Mouse (Mus musculus): ENCODE results near the gene Tmem88b. TPM values are rescaled to one million over a fixed set of nuclear protein-coding genes. Genes with fewer than 3 reads are reported as not detected.

The Tmem88b gene
- 3.1 and 6.1 TPM in 2 replicates for polyA plus RNA-seq (2012; rRNA removed; ENCODE audit: low replicate concordance)

GRCm38 (mm10) chr4:155785819-155786218, at the start of gene Tmem88b:
Tmem88b (minus strand) TSS chr4:155785874.

GRCm38 (mm10) chr4:155831205-155831766, 45.6 kb upstream of the Tmem88b start, which contains the start of gene Aurkaip1:
Aurkaip1 (plus strand) TSS chr4:155831272.

GRCm38 (mm10) chr4:155811929-155812664, 26.4 kb upstream of the Tmem88b start, which contains the start of gene Ccnl2:
Ccnl2 (plus strand) TSS chr4:155812489.

DNA sequence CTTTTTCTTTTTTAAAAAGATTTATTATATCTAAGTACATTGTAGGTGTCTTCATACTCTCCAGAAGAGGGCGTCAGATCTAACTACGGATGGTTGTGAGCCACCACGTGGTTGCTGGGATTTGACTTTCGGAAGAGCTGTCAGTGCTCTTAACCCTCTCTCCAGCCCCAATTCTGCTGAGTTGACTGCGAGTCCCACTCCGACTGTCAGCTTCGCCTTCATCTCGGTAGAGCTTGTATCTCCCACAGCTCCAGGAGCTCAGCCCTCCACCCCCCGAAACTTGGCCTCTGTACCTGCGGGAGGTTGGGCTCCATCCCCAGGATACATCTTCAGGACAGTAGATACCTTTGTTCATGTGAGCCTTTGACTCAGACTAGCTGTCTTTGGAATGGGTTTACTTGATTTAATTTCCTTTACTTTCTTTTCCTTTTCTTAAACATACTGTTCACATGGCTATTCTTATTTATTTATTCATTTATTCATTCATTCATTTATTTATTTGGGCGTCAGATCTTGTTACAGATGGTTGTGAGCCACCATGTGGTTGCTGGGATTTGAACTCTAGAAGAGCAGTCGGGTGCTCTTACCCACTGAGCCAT, 17.2 kb upstream of the Tmem88b start, which contains the start of gene Mrpl20:
Mrpl20 (plus strand) TSS at position 138 of the 599 bp plus-strand sequence.

DNA sequence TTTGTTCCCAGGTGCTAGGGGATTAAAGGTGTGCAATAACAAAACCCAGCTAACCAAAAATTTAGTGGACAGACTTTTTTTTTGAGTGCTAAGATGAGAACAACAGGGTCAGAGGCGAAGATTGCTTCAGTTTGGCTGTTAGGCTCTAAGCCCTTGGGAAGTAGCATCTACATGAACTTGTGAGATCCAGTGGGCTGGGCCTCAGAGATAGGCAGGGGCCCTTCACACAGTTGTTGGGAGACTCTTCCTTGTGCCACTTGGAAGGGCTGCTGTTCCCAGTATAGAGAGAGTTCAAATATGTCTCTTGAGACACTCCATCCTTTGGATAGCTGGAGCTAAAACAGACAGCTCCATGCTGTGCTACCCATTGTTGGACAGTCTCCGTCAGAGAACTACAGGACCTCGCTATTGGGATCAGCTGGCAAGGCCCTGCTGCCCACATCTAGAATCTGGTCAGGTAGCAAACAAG, 4.4 kb upstream of the Tmem88b start, which contains the start of gene Ankrd65:
Ankrd65 (plus strand) TSS at position 419 of the 469 bp plus-strand sequence.

DNA sequence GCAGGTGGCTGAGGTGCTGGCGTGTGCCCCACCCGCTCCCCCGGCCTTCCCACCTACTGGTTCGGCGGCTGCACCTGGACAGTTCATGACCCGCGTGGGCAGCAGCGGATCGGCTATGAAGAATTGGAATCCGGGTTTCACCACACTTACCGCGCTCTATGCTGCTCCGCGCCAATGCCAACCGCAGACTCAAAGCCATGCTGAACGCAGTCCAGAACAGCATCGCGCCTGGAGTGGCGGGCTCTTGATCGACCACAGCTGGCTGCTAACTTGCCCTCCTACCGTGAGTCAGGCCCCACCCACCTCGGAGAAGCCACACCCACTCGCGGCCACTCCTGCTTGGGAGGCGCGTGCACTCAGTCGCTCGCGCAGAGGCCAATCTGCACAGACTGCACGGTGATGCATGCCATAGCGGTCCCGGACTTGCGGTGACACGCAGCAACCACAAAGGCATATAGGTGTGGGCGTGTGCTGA, 11.4 kb downstream of the Tmem88b start, which contains the start of gene Vwa1:
Vwa1 (minus strand) TSS at position 419 of the 475 bp plus-strand sequence.

GRCm38 (mm10) chr4:155760613-155761355, 24.9 kb downstream of the Tmem88b start, which contains the start of gene Atad3a:
Atad3a (minus strand) TSS chr4:155761093.

DNA sequence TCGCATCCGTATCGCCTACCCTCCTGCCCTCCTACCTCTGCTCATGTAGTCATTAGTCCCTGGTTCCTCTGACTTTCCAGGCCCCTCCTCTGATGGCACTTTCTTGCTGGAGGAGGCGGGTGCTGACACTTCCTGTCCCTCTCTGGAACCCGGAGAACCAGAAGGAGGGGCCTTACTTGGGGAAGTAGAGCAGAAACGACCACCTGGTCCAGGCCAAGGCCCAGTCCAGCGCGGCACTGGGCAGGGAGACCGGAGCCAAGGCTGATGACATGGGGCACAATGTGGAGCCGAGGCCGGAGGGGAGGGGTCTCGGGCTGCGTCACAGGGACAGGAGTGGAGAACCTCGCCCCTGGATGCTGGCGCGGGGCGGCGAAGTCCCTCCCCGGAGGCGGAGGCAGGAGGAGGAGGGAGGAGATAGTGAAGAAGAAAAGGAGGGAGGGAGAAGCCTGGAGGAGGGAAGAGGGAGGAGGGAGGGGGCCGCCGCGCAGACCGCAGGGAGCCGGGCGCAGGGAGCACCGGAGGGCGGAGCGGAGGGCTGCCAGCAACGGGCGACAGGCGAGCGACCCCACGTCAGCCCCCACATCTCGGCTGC, 51.2 kb downstream of the Tmem88b start, which contains the start of gene Tmem240:
Tmem240 (plus strand) TSS at position 451 of the 592 bp plus-strand sequence.

Other genes starting within 250 kb of the Tmem88b start
- 106 and 132 TPM in 2 replicates for gene Nadk, start 223.5 kb downstream of the Tmem88b start, polyA plus RNA-seq (2012; rRNA removed; ENCODE audit: low replicate concordance)
- gene Slc35e2, start 184.5 kb downstream of the Tmem88b start, polyA plus RNA-seq (2012; rRNA removed; ENCODE audit: low replicate concordance): 16.8 and 17.8 TPM in 2 replicates
- gene Cdk11b, start 161.0 kb downstream of the Tmem88b start, polyA plus RNA-seq (2012; rRNA removed; ENCODE audit: low replicate concordance): 28.5 and 44.9 TPM in 2 replicates
- not detected in 2 replicates for gene Gm10563, start 140.5 kb downstream of the Tmem88b start, polyA plus RNA-seq (2012; rRNA removed; ENCODE audit: low replicate concordance)
- gene Mmp23, start 132.5 kb downstream of the Tmem88b start, polyA plus RNA-seq (2012; rRNA removed; ENCODE audit: low replicate concordance): 23.1 and 28.4 TPM in 2 replicates
- gene Mib2, start 116.7 kb downstream of the Tmem88b start, polyA plus RNA-seq (2012; rRNA removed; ENCODE audit: low replicate concordance): 63.6 and 88.9 TPM in 2 replicates
- gene Fndc10, start 91.5 kb downstream of the Tmem88b start, polyA plus RNA-seq (2012; rRNA removed; ENCODE audit: low replicate concordance): 28.5 and 30.2 TPM in 2 replicates
- gene Ssu72, start 81.1 kb downstream of the Tmem88b start, polyA plus RNA-seq (2012; rRNA removed; ENCODE audit: low replicate concordance): 124 and 138 TPM in 2 replicates
- gene Tmem240, start 51.1 kb downstream of the Tmem88b start, polyA plus RNA-seq (2012; rRNA removed; ENCODE audit: low replicate concordance): 0.58 and 0.78 TPM in 2 replicates
- 102 and 109 TPM in 2 replicates for gene Atad3a, start 24.8 kb downstream of the Tmem88b start, polyA plus RNA-seq (2012; rRNA removed; ENCODE audit: low replicate concordance)
- gene Vwa1, start 11.2 kb downstream of the Tmem88b start, polyA plus RNA-seq (2012; rRNA removed; ENCODE audit: low replicate concordance): 19.1 and 135 TPM in 2 replicates
- gene Ankrd65, start 4.6 kb upstream of the Tmem88b start, polyA plus RNA-seq (2012; rRNA removed; ENCODE audit: low replicate concordance): not detected in 2 replicates
- gene Mrpl20, start 17.0 kb upstream of the Tmem88b start, polyA plus RNA-seq (2012; rRNA removed; ENCODE audit: low replicate concordance): 32.6 and 49.9 TPM in 2 replicates
- gene Ccnl2, start 26.6 kb upstream of the Tmem88b start, polyA plus RNA-seq (2012; rRNA removed; ENCODE audit: low replicate concordance): 23.8 and 25.3 TPM in 2 replicates
- 159 and 208 TPM in 2 replicates for gene Aurkaip1, start 45.4 kb upstream of the Tmem88b start, polyA plus RNA-seq (2012; rRNA removed; ENCODE audit: low replicate concordance)
- gene Mxra8, start 53.8 kb upstream of the Tmem88b start, polyA plus RNA-seq (2012; rRNA removed; ENCODE audit: low replicate concordance): 69.2 and 97.5 TPM in 2 replicates
- gene Dvl1, start 61.5 kb upstream of the Tmem88b start, polyA plus RNA-seq (2012; rRNA removed; ENCODE audit: low replicate concordance): 142 and 173 TPM in 2 replicates
- gene Tas1r3, start 77.5 kb upstream of the Tmem88b start, polyA plus RNA-seq (2012; rRNA removed; ENCODE audit: low replicate concordance): 1.1 and 1.2 TPM in 2 replicates
- 56.0 and 86.9 TPM in 2 replicates for gene Cptp, start 83.6 kb upstream of the Tmem88b start, polyA plus RNA-seq (2012; rRNA removed; ENCODE audit: low replicate concordance)
- 14.6 and 19.2 TPM in 2 replicates for gene Ints11, start 83.7 kb upstream of the Tmem88b start, polyA plus RNA-seq (2012; rRNA removed; ENCODE audit: low replicate concordance)
- gene Pusl1, start 105.9 kb upstream of the Tmem88b start, polyA plus RNA-seq (2012; rRNA removed; ENCODE audit: low replicate concordance): 30.9 and 65.5 TPM in 2 replicates
- gene Acap3, start 105.9 kb upstream of the Tmem88b start, polyA plus RNA-seq (2012; rRNA removed; ENCODE audit: low replicate concordance): 13.3 and 14.8 TPM in 2 replicates
- 123 and 179 TPM in 2 replicates for gene Ube2j2, start 158.0 kb upstream of the Tmem88b start, polyA plus RNA-seq (2012; rRNA removed; ENCODE audit: low replicate concordance)
- 121 and 260 TPM in 2 replicates for gene C1qtnf12, start 176.4 kb upstream of the Tmem88b start, polyA plus RNA-seq (2012; rRNA removed; ENCODE audit: low replicate concordance)
- gene B3galt6, start 206.8 kb upstream of the Tmem88b start, polyA plus RNA-seq (2012; rRNA removed; ENCODE audit: low replicate concordance): 5.3 and 6.9 TPM in 2 replicates
- gene Sdf4, start 207.0 kb upstream of the Tmem88b start, polyA plus RNA-seq (2012; rRNA removed; ENCODE audit: low replicate concordance): 44.0 and 69.6 TPM in 2 replicates
- 3.6 and 6.5 TPM in 2 replicates for gene Tnfrsf4, start 228.0 kb upstream of the Tmem88b start, polyA plus RNA-seq (2012; rRNA removed; ENCODE audit: low replicate concordance)
- gene Tnfrsf18, start 240.3 kb upstream of the Tmem88b start, polyA plus RNA-seq (2012; rRNA removed; ENCODE audit: low replicate concordance): 2.5 and 3.5 TPM in 2 replicates

Measured in duodenum, adult 2 months (tissue).